Mouse (Mus musculus) ZHBTc4 (cell line): ENCODE data around the gene Bpifb2.
"Not testable (repeated sequence)": the region's sequence is repeated elsewhere in the genome, so short reads cannot be mapped to it uniquely, and the experiment has no call there.

Experiments used
- DNase-seq: peaks from one replicate; pipeline ENCODE4 v3.0.0-alpha.2; 2011; ENCODE audit warnings: low read depth, low spot score

Gene Bpifb2

DNA sequence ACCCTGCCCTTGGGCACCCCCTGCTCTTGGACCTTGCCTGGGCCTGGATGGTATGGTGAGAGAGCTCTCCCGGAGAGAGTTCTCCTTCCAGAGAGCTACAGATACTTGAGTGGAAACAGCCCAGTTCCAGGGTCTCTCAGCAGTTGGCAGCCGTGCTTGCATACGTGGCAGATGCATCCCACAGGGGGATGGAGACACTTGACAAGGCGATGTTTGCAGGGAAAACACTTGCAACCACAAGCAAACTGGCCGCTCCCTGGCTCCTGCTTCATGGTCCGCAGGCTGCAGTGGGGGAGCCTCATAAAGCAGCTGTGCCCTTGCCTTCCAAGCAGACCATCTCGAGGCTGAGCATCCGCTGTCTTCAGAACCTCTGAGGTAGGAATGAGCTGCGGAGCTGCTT is at the start of gene Bpifb2:
Gene Bpifb2 (plus strand): TSS at position 301 of the 400 bp plus-strand sequence.
- DNase-seq, result no peak

DNA sequence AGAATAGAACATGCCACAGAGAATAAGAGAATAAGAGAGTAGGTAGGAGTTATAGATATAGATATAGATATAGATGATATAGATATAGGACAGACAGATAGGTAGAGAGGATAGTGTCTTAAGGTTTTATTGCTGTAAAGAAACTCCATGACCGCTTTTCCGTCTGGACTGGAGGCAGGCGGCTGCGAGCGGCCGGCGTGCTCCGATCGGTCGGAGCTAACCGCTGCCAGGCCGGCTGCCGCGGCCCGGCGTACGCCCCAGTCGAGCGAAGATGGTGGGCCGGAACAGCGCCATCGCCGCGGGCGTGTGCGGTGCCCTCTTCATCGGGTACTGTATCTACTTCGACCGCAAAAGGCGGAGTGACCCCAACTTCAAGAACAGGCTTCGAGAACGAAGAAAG is 48.9 kb upstream of the Bpifb2 start:
- DNase-seq, result not testable (repeated sequence)

DNA sequence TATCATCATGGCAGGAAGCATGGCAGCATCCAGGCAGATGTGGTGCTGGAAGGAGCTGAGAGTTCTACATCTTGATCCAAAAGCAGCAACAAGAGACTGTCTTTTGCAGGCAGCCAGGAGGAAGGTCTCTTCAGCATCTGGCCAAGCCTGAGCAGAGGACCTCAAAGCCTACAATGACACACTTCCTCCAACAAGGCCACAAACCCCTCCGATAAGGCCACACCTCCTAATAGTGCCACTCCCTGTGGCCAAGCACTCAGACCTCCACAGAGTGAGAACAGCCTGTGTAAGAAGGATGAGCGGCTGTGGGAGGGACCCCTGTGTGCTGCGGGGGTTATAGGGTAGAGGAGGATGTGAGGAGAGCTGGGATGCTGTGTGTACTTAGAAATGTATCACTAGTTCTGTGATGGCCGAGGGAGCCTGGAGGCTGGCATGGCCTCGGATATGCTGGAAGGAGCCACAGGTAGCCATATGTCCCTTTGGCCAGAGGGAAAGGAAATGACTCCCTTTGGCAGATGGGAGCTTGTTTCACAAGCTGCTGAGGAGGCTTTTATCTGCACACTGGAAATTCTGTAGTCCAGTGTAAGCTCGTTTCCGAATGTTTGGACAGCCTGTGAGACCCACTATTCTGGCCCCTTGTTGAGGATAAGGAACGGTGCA is 47.5 kb upstream of the Bpifb2 start:
- DNase-seq, result no peak

DNA sequence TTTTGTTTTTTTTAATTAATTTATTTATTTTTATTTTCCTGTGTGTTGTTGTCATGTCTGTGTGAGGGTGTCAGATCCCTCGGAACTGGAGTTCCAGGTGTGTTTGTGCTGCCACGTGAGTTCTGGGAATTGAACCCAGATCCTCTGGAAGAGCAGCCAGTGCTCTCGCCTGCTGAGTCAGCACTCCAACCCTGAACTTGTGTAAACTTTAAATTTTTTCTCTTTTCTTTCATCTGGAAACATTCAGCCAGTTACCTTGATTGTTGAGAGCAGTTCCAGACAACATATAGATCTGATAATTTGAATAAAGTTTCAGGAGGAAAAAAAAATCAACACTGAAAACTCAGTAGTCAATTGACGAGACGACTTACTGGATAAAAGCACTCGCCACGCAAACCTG is 46.1 kb upstream of the Bpifb2 start:
- DNase-seq, result no peak

DNA sequence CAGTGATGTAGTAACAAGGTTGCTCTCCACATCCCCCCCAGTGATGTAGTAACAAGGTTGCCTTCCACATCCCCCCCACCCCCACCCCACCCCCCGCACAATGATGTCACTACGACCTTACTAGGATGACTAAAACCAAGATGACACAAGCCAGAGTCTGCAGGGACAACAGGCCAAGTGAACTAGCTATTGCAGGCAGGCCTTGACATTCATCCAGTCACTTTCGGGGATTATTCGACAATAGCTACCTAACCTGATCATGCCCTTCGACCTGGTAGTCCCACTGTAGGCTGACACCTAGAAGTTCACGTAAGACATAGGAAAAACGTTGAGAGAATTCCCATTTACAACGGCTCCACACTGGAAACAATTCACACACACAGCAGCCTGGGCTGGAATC is 41.6 kb upstream of the Bpifb2 start:
- DNase-seq, result no peak

DNA sequence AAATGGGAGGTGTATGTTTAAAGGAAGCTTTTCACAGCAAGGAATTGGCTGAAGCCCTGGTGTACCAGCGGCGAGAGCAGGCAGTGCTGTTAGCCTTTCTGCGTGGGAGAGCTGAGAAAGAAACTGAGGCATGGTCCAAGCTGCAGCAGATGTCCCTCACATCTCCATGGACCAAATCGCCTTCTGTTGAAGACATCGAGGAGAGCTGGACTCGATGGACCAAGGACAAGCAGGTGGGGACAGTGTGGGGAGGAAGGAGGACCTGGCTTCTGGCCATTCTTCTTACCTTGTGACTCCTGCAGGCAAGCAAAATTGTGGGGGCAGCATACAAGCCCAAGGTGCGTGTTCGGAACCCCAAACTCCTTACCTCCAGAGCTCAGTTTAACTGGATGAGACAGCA is 32.0 kb upstream of the Bpifb2 start:
- no peak for DNase-seq

DNA sequence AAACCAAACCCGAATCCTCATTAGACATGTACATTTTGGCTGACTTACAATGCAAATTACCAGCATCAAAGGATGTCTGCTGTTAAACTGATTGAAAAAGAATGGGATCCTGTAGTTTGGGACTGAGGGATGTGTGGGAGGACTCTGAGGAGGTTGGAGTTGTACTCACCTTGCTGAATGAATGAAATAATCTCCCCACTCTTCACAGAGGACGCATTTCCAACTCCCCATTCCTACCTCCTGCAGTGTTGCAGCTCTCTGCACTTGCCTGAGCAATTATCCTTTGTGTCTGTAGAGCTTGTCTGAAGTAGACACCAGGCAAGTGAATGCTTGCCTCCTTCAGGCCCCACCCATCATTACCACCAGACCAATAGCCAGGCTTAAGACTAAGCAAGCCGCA is 26.5 kb upstream of the Bpifb2 start:
- peak; percentile 74 for DNase-seq

DNA sequence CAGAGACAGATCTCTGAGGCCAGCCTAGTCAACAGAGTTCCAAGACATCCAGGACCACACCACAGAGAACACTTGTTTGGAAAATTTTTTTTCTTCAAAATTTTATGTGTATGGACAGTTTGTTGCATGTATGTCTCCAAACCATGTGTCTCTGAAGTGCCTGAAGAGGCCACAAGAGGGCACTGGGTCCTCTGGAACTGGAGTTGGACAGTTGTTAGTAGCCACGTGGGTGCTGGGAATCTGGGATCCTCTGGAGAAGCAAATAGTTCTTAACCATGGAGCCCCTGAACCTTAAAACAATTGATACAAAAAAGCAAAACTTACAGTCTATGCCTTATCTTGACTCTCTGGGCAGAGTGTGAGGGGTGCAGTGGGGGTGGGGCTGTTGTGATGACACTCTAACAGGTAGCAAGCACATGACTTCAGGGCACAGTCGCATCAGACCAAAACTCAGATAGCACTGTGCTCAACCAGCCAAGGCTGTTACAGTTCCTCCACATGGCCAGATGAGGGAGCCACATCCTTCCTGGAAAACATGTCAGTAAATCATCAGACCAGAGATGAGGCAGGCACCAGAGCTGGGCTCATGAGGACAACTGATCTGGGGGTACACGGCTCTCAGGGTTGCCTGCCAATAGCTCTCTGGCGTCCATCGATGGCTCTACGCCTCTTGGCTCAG is 24.4 kb upstream of the Bpifb2 start:
- peak; percentile 71 for DNase-seq

DNA sequence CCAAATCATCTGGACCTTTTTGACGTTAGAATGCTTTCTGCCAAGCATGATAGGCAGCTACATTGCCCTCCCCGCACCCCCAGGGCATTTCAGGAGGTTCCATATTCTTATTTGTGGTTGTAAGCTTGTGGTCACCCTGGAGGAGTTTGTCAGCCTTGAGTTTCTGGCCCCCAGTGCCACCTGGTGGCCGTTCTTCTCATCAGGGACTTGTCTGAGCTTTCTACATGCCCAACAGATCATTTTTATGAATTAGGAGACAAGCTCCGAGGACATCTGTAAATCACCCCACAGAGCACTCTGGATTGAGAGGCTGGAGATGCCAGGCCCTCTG is 23.9 kb upstream of the Bpifb2 start:
- peak; percentile 64 for DNase-seq

DNA sequence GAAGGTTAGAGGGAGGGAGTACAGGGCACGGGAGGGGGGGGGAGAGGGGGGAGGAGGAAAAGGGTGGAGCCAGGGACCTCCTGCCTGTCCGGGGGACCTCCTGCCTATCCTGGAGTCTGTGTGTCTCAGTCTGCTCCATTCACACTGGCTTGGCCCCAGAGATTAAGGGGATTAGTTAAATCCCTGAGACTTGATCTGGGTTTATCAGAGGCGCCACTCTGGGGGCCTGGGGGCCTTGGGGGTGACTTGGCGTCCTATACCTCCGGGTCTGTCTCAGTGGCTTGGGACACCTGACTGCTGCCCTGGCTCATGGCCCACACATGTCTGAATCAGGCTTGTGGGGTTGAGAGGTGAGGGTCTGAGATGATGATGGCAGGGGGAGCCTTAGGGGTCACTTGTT is 21.3 kb upstream of the Bpifb2 start:
- no peak for DNase-seq

DNA sequence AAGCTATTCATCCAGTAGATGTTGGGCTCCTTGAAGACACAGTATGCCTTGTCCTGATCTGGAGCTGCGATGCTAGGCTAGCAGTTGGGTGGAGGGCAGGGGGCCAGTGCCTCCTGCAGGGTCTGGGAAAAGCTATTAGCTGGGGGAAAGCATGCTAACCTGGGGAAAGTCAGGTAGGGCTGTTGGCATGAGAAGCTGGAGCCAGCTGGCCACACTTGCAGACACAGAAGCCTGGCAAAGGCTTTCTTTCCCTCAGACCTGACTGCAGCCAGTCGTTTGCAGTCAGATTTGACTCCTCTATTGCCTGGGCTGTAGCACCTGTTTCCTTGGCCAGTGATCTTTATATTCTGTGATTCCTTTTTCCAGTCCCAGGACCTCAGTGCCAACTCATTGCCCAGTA is 15.3 kb upstream of the Bpifb2 start:
- DNase-seq, result no peak

DNA sequence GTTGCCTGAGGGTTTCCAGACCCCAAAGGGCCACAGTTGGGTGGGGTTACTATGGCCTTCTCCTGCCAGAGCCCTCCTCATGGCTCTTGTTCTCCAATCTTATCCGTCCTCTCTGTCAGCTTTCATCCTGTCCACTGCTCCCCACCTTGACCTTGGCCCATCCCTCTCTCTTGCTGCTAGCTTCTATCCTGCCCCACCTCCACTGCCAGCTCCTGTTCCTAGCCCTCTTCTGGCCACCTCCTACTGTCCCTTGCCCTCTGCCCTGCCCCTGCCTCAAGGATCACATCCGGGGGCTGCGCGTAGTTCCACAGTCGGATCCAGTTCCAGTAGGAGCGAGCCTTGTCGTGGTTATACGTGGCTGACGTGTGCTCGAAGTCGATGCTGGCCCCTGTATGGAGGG is 14.5 kb upstream of the Bpifb2 start:
- DNase-seq, result no peak

DNA sequence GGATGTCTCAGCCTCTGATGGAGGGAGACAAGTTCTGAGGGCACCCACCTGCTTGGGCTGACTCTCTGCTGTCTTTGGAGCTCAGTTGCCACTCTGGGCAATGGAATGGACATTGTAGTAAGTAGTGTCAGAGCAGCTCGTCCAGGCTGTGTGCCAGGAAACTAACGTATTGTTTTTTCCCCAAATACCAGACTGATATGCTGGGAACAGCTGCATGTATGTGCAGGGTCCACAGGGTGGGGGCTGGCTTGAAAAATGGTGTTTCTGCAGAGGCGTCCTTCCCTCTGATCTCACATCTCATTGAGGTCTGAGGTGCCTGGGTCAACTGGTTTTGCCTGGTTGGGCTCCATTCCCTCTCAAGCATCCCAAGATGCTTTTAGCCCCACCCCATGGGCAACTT is 14.1 kb upstream of the Bpifb2 start:
- no peak for DNase-seq

DNA sequence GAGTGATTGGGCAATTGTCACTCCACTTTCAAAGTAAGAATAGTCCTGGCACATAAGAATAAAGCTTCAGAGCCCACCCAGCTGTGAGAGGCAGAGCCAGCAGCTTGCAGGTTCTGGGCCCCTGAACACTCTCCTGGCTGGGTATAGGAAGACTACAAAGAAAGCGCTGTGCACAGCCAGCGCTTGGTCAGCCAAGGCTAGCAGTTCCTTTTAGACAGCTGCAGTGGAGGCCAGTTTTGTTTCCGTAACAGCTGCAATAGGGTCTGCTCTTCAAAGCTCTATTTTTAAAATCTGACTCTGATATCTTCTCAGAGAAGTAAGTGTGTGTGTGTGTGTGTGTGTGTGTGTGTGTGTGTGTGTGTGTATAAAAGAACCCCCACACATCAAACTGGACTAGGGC is 12.9 kb upstream of the Bpifb2 start:
- no peak for DNase-seq

DNA sequence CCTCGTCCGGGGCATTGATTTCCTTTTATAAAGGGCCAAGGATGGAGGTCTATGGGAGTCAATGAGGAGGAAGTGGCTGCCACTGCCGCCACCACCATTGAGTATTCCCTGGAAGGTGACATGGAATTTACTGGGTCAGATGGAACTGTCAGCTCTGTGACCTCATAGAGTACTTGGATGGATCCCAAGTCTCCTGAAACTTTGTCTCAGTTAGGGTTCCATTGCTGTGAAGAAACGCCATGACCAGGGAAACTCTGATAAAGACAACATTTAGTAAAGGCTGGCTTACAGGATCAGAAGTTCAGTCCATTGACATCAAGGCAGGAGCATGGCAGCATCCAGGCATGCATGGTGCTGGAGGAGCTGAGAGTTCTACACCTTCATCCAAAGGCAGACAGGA is 3.9 kb upstream of the Bpifb2 start, which contains the start of gene Sun5:
Gene Sun5 (minus strand): TSS at position 101 of the 400 bp plus-strand sequence.
- no peak for DNase-seq

DNA sequence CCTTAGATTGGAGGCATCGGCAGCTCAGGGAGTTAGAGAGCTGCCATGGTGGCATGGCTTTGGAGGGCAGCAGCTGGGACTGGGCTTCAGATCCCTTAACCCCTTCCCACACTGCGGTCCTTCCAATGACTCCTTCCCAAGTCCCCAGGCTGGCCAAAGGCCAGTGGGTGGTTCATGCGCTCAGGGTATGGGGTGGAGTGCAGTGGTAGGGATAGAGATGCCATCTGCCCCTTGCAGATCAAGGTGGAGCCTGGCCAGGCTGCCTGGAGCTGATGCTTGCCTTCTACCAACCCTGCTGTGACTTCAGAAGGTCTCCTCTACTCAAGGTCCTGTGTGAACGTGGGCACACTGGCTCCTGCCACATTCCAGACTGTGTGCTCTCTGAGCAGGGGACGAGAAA is 24.3 kb downstream of the Bpifb2 start:
- no peak for DNase-seq

DNA sequence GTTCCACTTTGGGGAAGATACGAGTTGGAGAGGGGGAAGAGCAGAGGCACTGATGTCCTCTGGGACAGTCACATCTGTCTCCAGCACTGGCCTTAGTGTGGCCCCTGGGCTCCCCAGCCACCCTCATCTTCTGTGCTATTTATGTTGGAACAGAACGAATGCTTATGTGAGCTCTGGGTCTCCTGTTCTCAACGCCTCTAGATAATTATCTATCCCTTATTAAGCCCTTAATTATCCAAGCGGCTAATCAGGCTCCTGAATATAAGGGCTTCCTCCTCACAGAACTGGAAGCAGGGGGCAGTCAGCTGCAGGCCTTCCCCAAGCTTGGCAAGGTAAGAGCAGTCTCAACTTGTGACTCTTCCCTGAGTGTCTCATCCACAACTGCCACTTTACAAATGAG is 25.2 kb downstream of the Bpifb2 start, which contains the start of gene Bpifb6:
Gene Bpifb6 (plus strand): TSS at position 301 of the 400 bp plus-strand sequence.
- no peak for DNase-seq

DNA sequence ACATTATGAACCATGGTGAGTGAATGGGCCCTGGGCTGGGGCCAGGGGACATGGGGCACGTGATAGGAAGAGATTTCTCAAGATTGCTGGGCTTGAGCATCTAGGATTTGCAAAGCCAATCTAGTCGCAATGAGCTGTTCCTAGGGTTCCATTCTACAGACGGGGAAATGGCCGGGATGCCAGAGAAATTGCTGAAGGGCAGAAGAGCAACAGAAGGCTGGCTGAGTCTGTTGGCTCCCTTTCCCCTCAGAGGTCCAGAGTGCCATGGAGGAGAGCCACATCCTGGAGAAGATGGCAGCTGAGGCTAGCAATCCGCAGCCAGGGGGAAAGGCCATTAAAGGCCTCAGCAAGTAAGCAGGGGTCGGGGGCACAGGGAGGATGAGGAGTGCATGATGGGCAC is 27.9 kb downstream of the Bpifb2 start:
- no peak for DNase-seq

DNA sequence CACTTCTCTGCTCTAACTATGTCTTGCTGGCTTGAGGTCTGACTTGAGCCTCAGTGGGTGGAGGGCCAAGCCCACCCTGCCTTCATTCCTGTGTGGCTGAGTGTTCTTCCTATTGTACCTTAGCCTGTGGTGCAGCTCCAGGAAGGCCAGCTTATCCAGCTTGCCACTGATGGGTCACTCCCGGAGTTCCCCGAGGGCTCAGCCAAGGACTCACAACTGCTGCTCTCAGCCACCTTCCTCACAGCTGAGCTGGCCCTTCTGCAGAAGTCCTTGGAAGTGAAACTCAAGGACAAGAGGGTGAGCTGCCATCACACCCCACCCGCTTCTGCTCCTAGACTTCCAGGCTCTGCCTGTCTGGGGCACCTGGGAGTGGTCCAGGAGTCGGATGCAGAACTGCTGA is 31.8 kb downstream of the Bpifb2 start:
- no peak for DNase-seq

DNA sequence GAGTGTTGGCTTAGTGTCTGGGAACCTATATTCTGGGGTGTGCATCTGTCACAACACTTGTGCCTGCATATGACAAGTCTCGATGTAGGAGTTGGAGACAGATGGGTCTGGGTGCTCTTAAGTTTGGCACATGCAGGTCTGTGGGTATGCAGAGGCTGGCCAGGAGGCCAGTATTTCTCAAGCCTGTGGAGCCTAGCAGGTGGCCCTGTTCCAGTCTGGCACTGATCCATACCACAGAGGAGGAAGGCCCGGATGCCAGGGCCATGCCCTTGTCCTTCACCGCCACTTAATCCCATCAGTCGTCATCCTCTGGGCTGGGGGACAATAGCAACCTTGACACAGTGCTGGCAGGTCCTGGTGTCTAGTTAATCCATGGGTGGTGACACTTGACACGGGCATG is 39.3 kb downstream of the Bpifb2 start:
- DNase-seq, result no peak

DNA sequence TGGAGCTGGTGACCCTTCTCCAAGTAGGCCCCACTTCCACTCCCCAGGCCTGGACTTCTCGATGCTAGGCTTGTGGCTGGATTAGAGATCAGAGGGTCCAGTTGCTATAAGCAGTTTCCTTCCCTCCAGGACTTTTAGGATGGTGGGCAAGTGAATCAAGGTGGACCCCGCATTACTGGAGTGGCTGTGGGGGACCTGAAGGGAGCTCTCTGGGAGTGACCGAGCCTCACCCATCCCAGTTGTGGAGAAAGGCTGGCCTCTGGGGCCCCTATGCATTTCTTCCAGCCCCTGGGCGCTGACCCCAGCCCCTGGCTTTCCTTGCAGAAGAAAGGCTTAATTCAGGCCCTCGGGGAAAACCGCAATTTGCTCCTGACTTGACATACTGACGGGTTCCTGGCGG is 43.1 kb downstream of the Bpifb2 start, which contains the start of gene Bpifb3:
Gene Bpifb3 (plus strand): TSS at position 301 of the 400 bp plus-strand sequence.
- DNase-seq, result no peak

DNA sequence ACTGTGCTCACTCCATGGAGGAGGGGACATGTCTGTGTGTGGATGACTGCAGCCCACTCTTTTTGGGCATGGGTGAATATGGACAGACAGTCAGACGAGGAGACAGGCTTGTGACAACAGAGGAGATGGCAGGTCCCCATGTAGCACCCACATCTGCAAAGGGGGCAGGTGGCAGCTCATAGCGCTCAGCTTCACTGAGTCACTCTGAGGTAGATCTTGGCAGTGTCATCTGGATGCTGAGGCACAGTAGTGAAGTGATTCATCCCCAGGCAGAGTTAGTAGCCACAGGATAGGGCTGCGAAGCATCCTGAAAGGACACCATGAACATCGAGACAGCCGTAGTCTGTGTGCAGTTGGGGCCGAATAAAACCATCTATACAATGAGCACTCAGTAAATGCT is 46.4 kb downstream of the Bpifb2 start:
- DNase-seq, result no peak

DNA sequence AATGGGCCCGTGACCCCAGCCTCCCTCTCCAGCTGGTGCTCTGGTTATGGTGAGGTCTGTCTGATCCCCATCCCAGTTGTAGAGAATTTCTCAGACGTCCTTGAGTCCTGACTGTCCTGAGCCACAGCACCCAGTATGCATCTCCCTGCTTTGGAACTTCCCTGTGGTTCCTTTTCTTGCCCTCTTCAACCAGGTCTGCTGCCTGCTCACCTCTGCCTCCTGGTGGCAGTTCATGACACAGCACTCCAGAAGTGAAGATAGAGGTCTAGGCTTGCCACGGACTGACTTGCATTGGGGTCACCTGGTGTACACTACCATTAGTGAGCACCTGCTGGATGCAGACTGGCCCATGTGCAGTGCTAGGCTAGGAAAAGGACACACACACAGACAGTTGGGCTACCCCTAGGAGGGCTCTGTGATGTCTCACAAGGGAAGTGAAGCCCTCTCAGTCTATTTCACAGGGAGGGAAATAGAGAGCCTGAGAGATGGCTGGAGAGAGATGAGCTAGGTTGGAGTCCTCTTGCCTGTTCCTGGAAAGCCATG is 55.1 kb downstream of the Bpifb2 start:
- peak; percentile 82 for DNase-seq
